Mouse (Mus musculus) kidney, embryonic 14.5 days (tissue): ENCODE data around the gene Ackr2. TPM values are rescaled to one million over a fixed set of nuclear protein-coding genes. Genes with fewer than 3 reads are reported as not detected.

Source experiments
- ATAC-seq: fragments of 200-750 bp; cut with Nextera tagmentation; 2 replicates; pipeline ENCODE4 v1.8.0; 2017; ENCODE audit warnings: moderate number of reproducible peaks, mild to moderate bottlenecking, moderate TSS enrichment, moderate library complexity; ENCODE audit not compliant: low FRiP score, low TSS enrichment
- H3K27ac ChIP-seq: fragments of 300-500 bp; sonication (generic); 2 replicates; pipeline ENCODE4 v1.5.1; 2014; ENCODE audit warnings: low read depth, mild to moderate bottlenecking, low read length, moderate library complexity, mixed read lengths
- H3K27me3 ChIP-seq: fragments of 300-500 bp; sonication (generic); 2 replicates; pipeline ENCODE4 v1.6.1; 2014; ENCODE audit warnings: mild to moderate bottlenecking, low read length; ENCODE audit not compliant: control insufficient read depth, insufficient read depth
- H3K36me3 ChIP-seq: fragments of 300-500 bp; sonication (generic); 2 replicates; pipeline ENCODE4 v1.6.1; 2014; ENCODE audit warnings: low read length, mixed read lengths; ENCODE audit not compliant: control insufficient read depth, insufficient read depth
- H3K4me1 ChIP-seq: fragments of 300-500 bp; sonication (generic); 2 replicates; pipeline ENCODE4 v1.6.1; 2014; ENCODE audit warnings: low read length, mixed read lengths; ENCODE audit not compliant: control insufficient read depth, insufficient read depth
- H3K4me2 ChIP-seq: fragments of 300-500 bp; sonication (generic); replicated peaks from 2 replicates; pipeline ENCODE4 v1.6.1; 2014; ENCODE audit warnings: low read depth, mild to moderate bottlenecking, low read length
- H3K4me3 ChIP-seq: fragments of 300-500 bp; sonication (generic); 2 replicates; pipeline ENCODE4 v1.5.1; 2014; ENCODE audit warnings: mild to moderate bottlenecking, low read length
- H3K9ac ChIP-seq: fragments of 300-500 bp; sonication (generic); 2 replicates; pipeline ENCODE4 v1.6.1; 2014; ENCODE audit warnings: low read depth, mild to moderate bottlenecking, low read length, moderate library complexity
- H3K9me3 ChIP-seq: fragments of 300-500 bp; sonication (generic); 2 replicates; pipeline ENCODE4 v1.6.1; 2016; ENCODE audit warnings: low read length; ENCODE audit not compliant: control insufficient read depth
- WGBS: fragments of 180-500 bp; shearing (Covaris S2); extraction: QIAGEN DNeasy Blood & Tissue Kit; methylation state at CpG from one replicate; pipeline ENCODE4 v1.1.7; 2014; 5-methylcytosine and 5-hydroxymethylcytosine counted together
- polyA plus RNA-seq: library from polyadenylated mRNA; unstranded; fragments of >200 nt; fragmentation: Nextera tagmentation; extraction: Ambion mirVana; gene quantifications from 2 replicates; pipeline ENCODE4 v1.2.1, GENCODE M21; 2014

Ackr2 gene
- polyA plus RNA-seq, 1 experiment from 2014 or later: 0.42 TPM

DNA sequence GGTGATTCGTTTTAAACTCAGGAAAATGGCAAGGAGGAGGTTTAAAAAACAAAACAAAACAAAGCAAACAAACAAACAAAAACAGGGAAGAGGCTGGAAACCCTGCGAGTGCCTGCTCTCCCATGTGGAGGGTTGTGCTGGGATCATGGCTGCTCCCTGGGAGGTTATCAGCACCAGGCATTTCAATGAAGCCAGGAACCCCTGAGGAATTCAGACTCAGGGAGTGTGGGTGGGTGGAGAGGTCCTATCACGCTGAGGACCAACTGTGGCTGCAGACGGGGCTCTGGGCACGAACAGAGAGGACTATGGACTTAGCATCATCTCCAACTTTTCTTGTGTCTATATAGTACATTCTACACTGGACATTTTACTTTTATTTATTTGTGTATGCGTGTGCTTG is 1.2 kb downstream of the Ackr2 start:
- Histone ChIP-seq H3K4me3 (no peak overlapping the region), H3K27me3 (no peaks in the 10 kb centered on the region), H3K27ac (no peak overlapping the region), H3K36me3 (no peaks in the 10 kb centered on the region), H3K4me2 (no peak overlapping the region), H3K9ac (no peak overlapping the region), H3K9me3 (no peaks in the 10 kb centered on the region), H3K4me1 (no peaks in the 10 kb centered on the region)
- 73% methylated on average over 6 of the region's 6 CpGs for WGBS
- ATAC-seq: no peak

DNA sequence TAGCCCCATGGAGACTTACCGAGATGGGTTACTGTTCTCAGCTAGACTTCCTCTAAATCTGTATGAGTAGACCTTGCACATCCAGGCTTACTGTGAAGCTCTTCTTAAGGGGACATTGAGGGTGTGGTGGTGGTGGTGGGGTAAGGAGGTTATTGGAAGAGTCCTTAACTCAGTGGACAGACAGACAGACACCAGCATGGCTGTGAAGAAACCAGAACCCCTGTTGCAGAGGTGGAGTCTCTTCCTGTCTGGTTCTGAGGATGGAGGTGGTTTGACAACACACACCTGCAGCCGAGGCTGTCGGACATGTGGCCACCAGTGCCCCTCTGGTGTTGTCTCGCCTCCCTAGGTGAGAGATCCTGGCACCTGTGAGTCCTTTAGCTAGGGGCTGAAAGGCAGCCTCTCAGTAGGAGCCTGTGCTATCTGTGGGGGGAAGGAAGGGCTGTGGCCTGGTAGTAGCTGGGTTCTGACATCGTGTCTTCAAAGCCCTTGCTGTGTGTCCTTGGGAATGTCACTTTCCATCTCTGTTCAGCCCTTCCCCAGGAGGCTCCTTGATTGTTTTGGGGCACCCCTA is 2.2 kb downstream of the Ackr2 start:
- Histone ChIP-seq H3K9me3 (no peaks in the 10 kb centered on the region), H3K36me3 (no peaks in the 10 kb centered on the region), H3K4me1 (no peaks in the 10 kb centered on the region), H3K27ac (no peak overlapping the region), H3K9ac (no peak overlapping the region), H3K4me2 (no peak overlapping the region), H3K27me3 (no peaks in the 10 kb centered on the region), H3K4me3 (no peak overlapping the region)
- 91% methylated on average over 5 of the region's 5 CpGs for WGBS
- no peak for ATAC-seq

DNA sequence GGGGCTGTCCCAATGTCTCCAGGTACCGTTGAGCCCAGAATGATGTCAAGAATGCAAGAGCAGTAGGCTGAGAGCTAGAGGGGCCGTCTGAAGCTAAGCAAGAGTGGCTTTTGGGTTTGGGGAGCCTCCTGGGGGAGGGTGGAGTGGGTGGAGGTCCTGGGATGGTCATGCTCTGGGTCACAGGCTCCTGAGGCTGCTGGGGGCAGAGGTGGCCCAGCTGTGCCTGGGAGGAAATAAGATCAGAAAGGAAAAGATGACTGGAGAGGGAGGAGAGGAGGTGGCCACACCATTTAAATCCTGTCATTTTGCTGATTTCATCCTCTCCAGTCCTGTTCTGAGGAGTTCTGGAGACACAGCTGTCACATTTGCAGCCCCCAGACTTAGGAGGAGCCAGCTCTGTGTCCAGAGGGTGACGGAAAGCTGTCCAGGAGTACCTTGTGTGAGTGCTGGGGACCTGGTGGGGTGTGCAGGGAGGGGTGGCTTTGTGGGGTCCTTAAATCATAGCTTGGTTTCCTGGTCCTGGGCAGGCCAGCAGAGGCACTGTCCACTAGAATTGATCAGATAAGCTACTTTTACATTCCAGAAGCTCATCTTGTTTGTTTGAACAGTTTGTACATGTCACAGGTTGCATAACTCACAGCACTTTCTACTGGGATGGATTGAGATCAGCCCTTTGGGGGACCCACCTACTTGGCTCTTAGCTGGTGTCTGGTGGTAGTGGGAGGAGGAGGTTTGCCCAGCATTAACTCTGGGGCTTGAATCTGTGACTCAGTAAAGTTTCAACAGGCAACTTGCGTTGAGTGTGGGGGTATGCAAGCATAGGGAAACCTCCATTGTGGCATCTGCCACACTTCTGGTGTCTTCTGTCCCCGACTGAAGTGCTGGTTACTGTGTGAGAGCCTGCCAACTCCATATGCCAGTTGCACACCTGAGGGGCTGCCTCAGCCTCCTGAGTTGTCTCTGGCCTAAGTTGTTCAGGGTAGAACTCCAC is 3.9 kb downstream of the Ackr2 start:
- no peak overlapping the region for H3K4me3 ChIP-seq
- no peak overlapping the region for H3K4me2 ChIP-seq
- no peaks in the 10 kb centered on the region for H3K36me3 ChIP-seq
- ATAC-seq: no peak
- no peak overlapping the region for H3K27ac ChIP-seq
- H3K9me3 ChIP-seq: no peaks in the 10 kb centered on the region
- H3K27me3 ChIP-seq: no peaks in the 10 kb centered on the region
- no peaks in the 10 kb centered on the region for H3K4me1 ChIP-seq
- 55% methylated on average over 5 of the region's 5 CpGs for WGBS
- H3K9ac ChIP-seq: no peak overlapping the region

GRCm38 (mm10) chr9:121903476-121904305 is 5.5 kb downstream of the Ackr2 start:
- Histone ChIP-seq H3K4me2 (no peak overlapping the region), H3K9me3 (no peaks in the 10 kb centered on the region), H3K27ac (no peak overlapping the region), H3K4me3 (no peak overlapping the region), H3K36me3 (no peaks in the 10 kb centered on the region), H3K4me1 (no peaks in the 10 kb centered on the region), H3K27me3 (no peaks in the 10 kb centered on the region), H3K9ac (no peak overlapping the region)
- no peak for ATAC-seq
- 82% methylated on average over 8 of the region's 8 CpGs for WGBS

GRCm38 (mm10) chr9:121904319-121904718 is 6.2 kb downstream of the Ackr2 start:
- H3K27ac ChIP-seq: no peak overlapping the region
- no peak overlapping the region for H3K9ac ChIP-seq
- no peaks in the 10 kb centered on the region for H3K27me3 ChIP-seq
- no peak overlapping the region for H3K4me2 ChIP-seq
- H3K9me3 ChIP-seq: no peaks in the 10 kb centered on the region
- no peak for ATAC-seq
- no peaks in the 10 kb centered on the region for H3K36me3 ChIP-seq
- WGBS: 91% methylated on average over 4 of the region's 4 CpGs
- H3K4me3 ChIP-seq: no peak overlapping the region
- no peaks in the 10 kb centered on the region for H3K4me1 ChIP-seq

DNA sequence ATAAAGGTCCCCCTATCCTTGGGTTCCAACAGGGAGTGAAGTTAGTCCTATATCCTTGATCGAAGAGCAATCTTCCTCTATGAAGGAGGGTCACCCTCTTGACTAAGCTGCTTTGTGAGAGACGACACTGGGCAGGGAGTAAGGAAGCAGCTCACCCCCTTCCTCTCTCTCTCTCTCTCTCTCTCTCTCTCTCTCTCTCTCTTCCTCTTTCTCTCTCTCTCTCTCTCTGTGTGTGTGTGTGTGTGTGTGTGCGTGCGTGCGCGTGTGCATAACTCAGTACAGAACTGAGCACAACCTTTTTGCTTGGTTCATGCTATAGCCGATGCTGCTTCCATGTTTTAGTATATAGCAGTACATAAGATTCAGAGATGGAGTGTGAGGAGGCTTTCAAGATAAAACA is 6.8 kb downstream of the Ackr2 start:
- Histone ChIP-seq H3K27me3 (no peaks in the 10 kb centered on the region), H3K9me3 (no peaks in the 10 kb centered on the region), H3K4me3 (no peak overlapping the region), H3K27ac (no peak overlapping the region), H3K9ac (no peak overlapping the region), H3K4me2 (no peak overlapping the region), H3K36me3 (no peaks in the 10 kb centered on the region), H3K4me1 (no peaks in the 10 kb centered on the region)
- WGBS: 90% methylated on average over 7 of the region's 7 CpGs
- ATAC-seq: no peak

GRCm38 (mm10) chr9:121905556-121906185 is 7.5 kb downstream of the Ackr2 start:
- WGBS: 84% methylated on average over 4 of the region's 4 CpGs
- no peak overlapping the region for H3K9ac ChIP-seq
- no peak overlapping the region for H3K4me2 ChIP-seq
- H3K27ac ChIP-seq: no peak overlapping the region
- no peak overlapping the region for H3K4me3 ChIP-seq
- no peaks in the 10 kb centered on the region for H3K9me3 ChIP-seq
- no peaks in the 10 kb centered on the region for H3K27me3 ChIP-seq
- no peak for ATAC-seq
- no peaks in the 10 kb centered on the region for H3K4me1 ChIP-seq
- H3K36me3 ChIP-seq: no peaks in the 10 kb centered on the region

GRCm38 (mm10) chr9:121906456-121906855 is 8.3 kb downstream of the Ackr2 start:
- H3K9ac ChIP-seq: no peak overlapping the region
- H3K36me3 ChIP-seq: no peaks in the 10 kb centered on the region
- H3K4me1 ChIP-seq: no peaks in the 10 kb centered on the region
- no peak for ATAC-seq
- no peak overlapping the region for H3K4me2 ChIP-seq
- H3K27me3 ChIP-seq: no peaks in the 10 kb centered on the region
- no peak overlapping the region for H3K27ac ChIP-seq
- no peaks in the 10 kb centered on the region for H3K9me3 ChIP-seq
- H3K4me3 ChIP-seq: no peak overlapping the region
- WGBS: 86% methylated on average over 5 of the region's 5 CpGs
